Mouse (Mus musculus) spleen, adult 18-20 months (tissue): ENCODE data around the gene Ly6g6f.
"Not testable (repeated sequence)": the region's sequence is repeated elsewhere in the genome, so short reads cannot be mapped to it uniquely, and the experiment has no call there.

Experiments used
- DNase-seq, 2 experiments: peaks; one replicate each; pipeline ENCODE4 v3.0.0; 2022; ENCODE audit warnings: mixed read lengths in 2 of 2

The Ly6g6f gene

DNA sequence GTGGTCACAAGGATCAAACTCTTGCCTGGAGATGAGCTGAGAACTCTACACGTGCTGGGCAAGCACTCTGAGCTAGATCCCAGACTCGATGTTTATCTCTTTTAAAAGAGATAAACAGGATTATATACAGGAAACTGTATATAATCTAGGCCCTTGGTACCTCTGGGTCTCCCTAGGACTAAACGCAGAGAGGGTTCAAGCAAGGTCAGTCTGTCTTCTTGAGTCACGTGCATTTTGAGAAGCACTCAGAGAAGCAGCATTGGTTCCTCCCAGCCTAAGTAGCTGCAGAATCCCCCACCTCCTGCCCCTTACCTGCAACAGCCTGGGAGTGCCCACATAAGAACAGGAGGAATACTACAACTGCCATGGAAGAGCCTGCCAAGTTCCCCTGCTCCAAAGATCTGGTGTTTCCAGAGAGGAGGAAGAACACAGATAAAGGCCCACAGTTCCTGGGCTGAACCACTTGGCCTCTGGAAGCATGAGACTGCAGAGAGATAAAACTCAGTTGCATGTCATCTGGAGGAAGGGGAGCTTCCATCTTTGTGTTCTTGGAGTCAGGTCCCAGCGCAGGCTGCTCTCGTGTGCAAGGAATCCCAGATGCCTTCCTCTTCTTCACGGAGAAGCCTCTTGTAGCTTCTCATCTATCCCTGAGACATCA, at the start of gene Ly6g6f:
Gene Ly6g6f (minus strand): TSS at position 403 of the 658 bp plus-strand sequence.
- DNase-seq = no peak

DNA sequence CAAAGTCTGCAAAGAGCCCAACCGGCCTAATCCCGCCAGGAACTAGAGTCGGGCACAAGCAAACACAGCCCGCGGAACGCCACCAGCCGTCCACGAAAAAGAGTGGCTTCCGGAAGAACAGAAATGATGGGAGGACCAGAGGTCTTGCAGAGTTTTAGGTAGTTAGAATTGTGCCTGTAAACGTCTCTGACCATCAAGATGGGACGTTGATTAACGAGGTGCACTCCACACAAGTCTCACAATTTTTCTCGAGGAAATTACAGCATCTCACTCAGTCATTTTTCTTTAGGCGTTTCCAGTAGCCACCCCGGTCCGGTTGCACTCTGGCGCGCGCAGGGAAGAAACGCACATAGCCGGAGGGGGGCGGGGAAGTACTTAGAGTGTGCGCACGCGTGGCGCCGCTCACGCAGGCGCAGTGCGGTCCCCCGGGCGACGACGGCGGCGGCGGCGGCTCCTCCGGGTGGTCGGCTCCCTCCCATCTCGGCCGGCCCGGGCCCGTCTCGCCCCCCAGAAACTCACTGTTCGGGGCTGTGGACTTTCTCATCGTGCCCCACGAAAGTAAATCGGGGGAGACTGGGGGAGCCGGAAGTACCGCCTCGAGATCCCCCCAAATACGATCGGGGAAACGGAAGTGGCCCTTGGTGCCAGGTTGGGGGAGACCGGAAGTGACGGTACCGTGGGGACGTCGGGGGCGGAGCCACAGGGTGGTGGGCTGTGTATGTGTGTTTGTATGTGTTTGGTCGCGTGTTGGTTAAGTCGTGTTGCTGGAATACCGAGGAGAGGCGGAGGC, 49.6 kb upstream of the Ly6g6f start, which contains the start of gene Bag6:
Gene Bag6 (plus strand): TSS at position 378 of the 790 bp plus-strand sequence.
- DNase-seq = peak; percentile 88 to 93

DNA sequence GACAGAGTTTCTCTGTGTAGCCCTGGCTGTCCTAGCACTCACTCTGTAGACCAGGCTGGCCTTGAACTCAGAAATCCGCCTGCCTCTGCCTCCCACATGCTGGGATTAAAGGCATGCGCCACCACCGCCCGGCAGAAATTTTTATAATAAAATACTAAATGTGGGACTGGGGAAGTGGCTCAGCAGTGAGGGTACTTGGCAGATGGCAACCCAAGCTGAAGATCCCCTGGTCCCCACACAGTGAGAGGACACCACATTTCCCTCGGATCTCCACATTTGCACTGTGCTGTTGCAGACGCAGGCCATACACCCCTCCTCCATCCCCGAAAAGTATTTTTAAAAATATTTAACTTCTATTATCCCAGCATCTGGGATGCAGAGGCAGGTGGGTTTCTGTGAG, 48.1 kb upstream of the Ly6g6f start:
- no peak for DNase-seq

DNA sequence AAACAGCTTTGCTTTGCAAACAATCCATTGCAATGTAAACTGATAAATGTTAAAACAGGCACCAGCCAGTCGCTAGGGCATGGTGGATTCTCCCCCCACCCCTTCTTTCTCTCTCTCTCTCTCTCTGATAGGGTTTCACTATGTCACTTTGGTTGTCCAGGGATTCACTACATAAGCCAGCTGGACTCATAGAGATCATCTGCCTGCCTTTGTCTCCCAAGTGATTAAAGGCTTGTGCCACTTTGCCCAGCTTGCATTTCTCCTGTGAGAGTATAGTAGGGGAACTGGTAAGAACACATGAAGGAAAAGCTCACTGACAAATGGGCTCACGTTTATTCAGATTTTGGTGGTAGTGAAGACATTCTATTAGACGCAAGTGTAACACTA, 46.8 kb upstream of the Ly6g6f start:
- DNase-seq = no peak

DNA sequence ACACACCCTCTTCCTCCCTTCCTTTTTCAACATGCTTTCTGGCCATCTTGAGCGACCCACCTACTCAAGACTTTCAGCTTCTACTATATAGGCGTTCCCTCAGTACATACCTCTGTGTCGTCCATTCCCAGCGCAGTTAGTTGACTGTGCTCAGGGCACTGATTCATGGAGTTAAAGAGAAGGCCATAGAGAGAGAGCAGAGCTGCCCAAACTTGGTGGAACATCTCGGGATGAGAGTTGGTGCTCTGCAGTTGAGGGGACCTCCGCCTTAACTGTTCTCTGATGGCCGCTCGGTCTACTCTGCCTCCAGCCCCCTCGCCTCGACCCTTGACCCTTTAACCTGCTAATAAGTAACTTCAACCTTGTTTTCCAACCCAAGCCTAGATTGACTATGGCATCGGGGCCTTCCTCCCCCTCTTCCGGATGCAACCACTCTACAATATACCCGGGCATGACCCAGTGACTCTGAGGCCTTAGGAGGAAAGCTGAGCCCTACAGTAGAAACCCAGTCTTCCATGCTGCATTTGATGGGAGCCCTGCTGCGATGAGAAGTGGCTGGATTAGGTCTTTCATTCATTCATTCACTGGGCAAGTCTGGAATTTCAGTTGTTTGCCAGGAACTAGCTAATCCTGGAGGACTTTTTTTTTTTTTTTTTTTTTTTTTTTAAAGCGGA, 46.2 kb upstream of the Ly6g6f start, which contains the start of gene Apom:
Gene Apom (minus strand): TSS at position 551 of the 674 bp plus-strand sequence.
- DNase-seq = no peak

DNA sequence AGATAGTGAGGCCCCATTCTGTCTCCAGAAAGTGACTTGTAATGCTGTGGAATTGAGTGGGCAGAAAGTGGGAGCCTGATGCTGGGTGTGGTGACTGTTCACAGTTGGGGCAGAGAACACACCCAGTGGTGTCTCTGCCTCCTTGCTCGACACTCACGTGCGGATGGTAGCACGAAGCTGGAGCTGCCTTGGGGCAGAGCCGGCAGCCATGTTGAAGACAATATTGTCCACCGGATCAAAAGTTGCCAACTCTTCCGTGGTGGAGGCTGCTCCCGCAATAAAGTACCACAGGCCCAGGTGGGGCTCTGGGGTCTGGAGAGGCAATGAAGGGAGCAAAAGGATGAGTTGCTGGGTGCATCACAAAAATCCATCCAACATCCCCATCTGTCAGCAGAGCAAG, 45.6 kb upstream of the Ly6g6f start:
- no peak for DNase-seq

DNA sequence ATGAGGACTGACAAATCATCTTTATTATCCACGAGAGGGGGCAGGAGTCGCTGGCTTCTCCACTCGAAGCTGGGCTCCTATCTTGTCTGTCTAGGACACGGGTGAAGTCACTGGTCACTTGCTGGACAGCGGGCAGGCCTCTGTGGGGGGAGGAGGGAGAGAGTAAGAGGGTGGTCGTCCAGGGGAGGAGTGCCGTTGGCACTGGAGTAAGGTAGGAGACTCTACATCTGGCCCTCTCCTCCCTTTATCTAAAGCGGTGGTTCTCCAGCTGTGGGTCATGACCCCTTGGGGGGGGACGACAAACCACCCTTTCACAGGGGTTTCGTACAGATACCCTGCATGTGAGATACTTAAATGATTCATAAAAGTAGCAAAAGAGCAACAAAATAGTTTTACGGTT, 43.6 kb upstream of the Ly6g6f start:
- DNase-seq = no peak

DNA sequence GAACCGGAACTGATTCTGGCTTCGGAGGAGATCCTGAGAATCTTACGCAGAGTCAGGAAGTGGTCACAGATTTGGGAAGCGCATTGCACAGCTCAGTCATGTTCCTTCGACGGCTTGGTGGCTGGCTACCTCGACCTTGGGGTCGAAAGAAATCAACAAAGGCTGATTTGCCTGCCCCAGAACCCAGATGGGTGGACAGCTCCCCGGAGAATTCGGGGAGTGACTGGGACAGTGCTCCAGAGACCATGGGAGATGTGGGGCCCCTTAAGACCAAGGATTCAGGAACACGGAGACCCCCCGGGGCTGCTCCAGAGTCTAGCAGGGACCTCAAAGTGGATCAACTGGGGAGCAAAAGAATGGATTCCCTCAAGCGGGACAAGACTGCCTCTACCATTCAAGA, 41.6 kb upstream of the Ly6g6f start:
- DNase-seq = no peak

DNA sequence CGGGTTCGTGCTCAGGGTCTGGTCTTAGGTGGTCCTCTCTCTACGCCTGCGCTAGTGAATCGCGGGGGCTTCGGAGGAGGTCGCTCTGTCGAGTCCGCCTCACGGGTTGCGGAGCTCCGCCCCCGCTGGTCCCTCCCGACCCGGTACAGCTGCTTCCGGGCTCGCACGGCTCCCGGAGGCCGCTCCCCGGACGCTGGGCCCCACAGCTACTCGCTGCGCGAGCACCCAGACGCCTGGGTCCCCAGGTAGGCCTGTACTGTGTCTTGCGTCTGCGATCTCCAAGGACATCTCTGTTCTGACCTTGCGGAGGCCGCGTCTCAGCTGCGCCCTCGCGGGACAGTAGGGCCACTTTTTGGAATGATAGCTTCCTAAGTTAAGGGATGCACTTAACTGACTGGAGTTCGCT, 40.8 kb upstream of the Ly6g6f start, which contains the start of gene D17H6S53E:
Gene D17H6S53E (plus strand): TSS at position 168 of the 406 bp plus-strand sequence.
- peak; percentile 66 to 76 for DNase-seq

DNA sequence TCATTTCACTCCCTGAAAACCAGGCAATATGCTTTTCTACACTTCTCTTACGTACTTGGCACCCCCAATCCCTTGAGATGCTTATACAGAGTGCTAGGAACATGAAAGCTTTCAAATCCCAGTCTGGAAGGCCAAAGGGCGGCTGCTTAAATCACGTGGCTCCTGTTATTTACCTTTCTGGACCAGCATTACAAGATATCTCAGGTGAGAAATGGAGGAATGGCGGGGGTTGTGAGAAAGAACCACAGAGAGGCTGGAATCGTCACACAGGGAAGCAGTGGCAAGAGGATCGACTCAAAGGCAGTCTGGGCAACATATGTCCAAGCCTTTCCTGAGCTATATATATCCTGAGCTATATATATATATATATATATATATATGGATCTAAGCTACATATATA, 40.2 kb upstream of the Ly6g6f start:
- DNase-seq = no peak

DNA sequence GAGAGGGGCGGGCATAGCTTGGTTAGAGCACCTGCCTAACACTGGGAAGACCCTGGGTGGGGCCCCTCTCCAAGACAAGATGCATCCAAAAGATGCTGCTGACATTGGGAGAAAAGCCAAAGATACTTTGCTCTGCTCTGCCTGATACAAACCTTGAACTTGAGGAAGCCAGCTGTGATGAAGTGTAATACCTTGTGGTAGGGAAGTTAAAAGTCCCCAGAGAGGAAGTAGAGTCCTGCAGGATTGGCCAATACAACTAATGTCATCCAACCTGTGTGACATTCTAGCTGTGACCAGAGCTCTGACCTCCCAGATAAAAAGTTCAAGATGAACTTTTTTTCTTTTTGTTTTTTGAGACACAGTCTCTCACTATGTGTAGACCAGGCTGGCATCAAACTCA, 39.7 kb upstream of the Ly6g6f start:
- no peak for DNase-seq

DNA sequence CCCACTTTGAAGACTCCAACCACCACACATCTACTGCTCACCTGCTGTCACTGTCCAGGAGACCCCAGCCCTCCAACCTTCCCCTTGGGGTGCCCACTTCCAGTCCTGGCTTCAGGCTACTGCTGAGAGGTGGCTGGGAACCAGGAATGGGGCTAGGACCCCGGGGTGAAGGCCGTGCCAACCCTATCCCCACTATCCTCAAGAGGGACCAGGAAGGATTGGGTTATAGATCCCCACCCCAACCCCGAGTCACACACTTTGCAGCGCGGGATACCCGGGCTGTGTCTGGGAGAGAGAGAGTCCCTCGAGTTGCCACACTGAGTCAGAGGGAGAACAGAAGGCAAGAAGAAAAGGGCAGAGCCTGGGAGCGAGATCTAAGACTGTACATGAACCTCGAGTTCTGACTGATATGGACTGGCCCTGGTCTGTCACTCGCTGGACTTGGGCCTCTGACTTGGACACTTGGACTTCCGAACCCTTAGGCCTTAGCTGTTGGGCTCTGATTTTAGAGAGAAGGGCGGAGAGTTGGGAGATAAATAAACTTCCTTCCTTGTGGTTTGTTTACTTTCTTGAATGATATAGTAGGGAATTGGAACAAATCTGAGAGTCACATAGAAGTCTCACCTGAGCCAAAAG, 39.0 kb upstream of the Ly6g6f start:
- not testable (repeated sequence) for DNase-seq

DNA sequence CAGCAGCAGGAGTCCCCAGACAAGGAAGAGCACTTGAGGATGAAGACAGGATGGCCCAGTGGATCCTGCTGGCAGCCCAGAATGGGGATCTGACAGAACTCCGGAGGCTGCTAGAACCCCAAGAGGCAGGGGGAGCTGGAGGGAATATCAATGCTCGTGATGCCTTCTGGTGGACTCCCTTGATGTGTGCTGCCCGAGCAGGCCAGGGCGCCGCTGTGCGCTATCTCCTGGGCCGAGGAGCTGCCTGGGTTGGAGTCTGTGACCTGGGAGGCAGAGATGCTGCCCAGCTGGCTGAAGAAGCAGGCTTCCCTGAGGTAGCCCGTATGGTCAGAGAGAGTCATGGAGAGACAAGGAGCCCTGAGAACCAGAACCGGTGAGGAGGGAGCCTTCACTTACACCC, 37.9 kb upstream of the Ly6g6f start:
- not testable (repeated sequence) for DNase-seq

DNA sequence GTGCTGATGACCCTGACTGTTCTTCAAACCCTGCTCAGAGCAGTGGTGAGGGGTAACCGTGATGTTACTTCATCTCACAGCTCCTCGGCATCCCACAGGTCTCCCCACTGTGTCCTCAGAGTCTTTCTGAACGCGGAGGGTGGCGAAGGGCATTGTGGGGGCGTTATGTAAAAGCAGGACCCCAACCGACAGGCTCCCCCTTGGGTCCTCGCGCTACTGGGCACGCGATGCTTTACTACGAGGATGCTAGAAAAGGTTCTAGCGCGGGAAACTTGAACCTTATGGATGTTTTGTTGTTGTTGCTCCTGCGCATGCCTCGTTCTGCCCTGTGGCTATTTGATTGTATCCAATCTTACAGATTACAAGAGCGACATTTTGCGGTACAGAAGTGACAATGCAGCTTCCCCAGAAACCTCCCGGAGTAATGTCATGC, 36.5 kb upstream of the Ly6g6f start, which contains the start of gene Csnk2b:
Gene Csnk2b (minus strand): TSS at position 183 of the 433 bp plus-strand sequence.
- peak in 1 of 2 experiments; percentile 24 for DNase-seq

DNA sequence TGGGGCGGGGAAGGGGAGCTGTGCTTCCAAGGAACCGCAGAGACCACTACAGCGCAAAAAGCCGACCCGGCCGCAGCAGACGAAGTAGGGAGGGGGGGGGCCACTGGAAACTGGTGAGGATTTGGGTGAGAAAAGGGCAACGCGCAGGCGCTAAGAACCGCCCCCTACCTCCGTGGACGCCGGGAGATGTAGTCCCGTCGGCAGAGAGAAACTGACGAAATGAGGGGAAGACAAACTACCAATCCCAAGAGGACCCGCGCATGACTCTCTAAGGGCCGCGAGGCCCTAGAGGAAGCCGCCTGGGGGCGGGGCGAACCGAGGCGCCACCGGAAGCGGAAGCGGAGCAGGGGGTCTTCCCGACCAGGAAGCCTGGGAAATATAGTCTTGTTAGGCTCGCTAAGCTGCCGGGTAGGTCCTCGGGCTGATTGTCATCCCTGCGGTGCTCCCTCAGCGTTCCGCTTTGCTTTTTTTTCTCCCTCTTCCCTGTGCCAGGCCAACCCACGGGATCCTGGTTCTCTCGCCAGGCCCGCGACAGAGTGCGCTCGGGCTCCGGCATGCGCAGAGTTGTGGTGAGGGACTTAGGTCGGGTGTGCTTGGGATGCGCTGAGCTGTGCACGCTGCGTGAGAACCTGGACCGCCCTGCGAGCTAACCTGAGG, 35.9 kb upstream of the Ly6g6f start, which contains the start of gene Gpank1:
Gene Gpank1 (plus strand): TSS at position 313 of the 657 bp plus-strand sequence.
- DNase-seq = peak; percentile 95 to 96

DNA sequence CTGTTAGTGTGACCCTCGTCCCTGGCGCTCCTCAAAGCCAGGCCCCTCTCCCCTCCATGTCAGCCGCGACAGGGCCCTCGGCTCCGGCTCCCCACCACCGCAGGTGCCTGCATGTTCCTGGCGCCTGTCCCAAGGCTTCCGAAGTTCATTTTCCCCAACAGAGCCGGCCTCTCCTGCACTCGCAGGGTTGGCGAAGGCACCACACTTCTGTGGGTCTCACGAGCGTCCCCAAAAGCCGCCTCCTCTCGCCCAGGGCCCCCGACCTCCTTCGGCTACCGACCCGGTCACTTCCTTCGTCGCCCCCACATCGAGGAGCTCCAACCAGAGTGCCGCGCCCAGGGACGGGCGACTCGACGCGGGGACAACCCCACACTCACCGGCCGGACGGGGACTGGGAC, 35.3 kb upstream of the Ly6g6f start:
- no peak for DNase-seq

DNA sequence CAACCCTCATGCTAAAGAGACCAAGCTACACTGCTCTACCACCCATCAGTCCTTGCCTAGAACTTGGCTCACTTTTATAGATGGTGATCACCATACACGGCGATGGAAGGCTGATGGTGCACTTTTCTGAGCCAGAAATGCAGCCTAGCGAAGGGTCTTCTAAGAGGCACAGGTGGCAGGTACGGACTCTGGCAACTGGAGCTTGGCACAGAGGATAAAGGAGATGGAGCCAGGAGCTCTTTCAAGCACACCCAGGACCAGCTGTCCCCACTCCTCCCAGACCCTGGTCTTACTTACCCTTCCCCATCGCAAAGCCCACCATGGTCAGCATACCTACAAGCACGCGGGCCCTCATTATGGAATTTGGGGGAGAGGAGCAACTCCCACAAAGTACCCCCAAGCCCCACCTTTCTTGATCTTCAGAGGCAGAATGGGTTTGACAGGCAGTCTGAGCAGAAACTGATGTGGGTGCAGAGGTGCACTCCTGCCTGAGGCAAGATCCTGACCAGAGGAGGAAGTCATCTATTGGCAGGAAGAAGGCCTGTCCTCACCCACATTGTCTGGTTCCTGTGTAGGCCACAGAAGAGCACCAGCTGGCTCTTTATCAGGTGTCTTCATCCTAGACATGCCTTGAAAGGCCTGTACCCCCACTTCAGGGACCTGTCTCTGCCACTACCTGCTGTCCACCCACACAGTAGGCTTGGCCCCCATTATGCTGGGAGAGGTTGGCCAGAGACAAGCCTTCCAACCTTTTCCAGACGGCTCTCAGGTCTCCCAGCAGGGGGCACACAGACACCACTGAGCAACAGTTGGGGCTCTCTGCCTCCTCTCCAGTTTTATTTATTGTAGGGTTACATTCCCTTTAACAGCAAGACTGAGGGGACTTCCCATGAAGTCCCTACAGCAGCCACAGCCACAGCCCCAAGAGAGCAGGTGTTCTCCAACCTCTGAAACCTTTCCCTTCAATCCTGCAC, 29.9 kb upstream of the Ly6g6f start, which contains the start of gene Ly6g5b:
Gene Ly6g5b (minus strand): TSS at position 383 of the 974 bp plus-strand sequence.
- peak in 1 of 2 experiments; percentile 36 for DNase-seq

DNA sequence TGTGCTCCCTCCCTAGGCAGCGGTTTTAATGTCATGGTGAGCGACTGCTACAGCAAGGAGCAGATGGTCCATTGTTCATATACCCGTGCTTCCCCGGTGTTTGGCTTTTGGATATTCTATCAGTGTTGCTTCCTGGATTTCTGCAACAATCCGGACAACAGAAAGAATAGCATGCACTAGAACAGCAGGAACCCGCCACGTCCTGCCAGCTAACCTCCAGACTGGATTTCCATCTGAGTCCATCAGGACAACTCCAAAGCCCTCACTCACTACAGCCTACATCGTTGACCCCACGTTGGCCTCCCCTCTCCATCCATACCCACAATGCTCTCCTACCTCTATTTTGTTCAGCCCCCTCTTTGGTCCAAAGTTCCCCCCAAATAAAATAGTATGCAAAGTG, 26.4 kb upstream of the Ly6g6f start:
- DNase-seq = no peak

DNA sequence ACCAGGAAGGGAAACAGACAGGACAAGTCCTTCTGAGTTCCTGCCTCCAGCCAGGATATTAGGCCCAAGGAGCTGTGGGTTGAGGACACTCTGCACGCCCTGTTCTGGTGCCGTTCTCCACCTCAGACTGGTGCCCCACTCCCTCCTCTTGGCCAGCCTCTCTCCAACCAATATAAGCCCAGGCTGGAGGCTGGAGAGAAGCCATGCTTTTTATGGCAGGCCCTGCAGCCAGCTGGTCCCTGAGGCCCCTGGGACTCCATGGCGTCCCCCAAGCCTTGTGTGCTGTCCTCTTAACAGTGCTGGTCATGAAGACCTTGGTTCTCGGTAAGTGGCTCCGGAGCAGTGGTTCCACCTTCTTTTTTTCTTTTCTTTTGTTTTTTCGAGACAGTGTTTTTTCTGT, 22.7 kb upstream of the Ly6g6f start, which contains the start of gene Ly6g5c:
Gene Ly6g5c (plus strand): TSS at position 183 of the 400 bp plus-strand sequence.
- no peak for DNase-seq

DNA sequence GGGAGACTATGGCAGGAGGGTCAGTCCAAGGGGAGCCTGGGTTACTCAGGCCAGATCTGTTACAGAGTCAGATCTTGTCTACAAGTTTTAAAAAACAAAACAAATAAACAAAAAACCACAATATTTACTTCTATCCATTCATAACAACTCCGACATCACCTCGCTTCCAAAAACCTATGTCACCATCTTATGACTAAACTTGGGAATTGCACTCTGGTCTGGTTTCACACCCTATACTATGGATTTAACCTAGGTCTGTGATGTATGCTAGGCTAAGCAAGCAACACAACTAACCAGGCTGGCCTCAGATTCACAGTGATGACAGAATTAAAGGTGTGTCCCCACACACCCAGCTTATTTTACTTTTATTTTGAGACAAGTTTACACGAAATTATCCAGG, 21.1 kb upstream of the Ly6g6f start:
- no peak for DNase-seq
